Mouse (Mus musculus): ENCODE data around the gene Slfn1. TPM values are rescaled to one million over a fixed set of nuclear protein-coding genes. Genes with fewer than 3 reads are reported as not detected.

Slfn1 gene
- polyA plus RNA-seq (2015; fragmentation: Illumina TruSeq; extraction: RNeasy Lipid Tissue Mini Kit (QIAGEN cat#74804); ENCODE audit: insufficient read depth, low read depth, low replicate concordance): not detected

DNA sequence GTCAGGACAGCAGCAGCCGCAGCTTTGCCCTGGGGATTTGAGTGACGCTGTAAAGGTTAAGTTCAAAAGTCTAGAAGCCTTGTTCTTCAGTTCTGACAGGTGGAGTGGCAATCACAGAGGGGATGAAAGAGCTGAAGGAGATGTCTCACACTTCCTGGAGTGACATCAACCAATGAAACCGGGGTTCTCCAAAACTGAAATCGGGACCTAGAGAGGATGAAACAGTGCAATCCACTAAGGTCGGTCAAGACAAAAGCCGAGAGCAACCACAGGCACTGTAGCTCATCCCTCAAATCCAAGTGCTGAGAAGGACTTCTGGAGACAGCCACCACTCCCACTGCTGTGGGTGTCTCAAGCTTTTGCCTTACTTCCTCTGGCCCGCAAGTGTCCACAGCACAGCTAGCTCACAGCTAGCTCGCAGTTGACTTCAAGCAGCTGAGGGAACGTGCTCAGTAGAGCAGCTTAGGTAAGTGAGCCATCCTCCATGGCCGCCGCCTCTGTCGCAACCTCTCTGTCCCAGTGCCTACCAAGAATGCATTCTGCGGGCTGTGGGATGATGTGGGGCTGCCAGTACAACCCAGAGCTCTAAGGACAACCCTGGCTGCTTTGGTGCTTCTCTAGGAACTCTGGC lies at the start of gene Slfn1:
Slfn1 (plus strand) TSS at position 253 of the 631 bp plus-strand sequence.

Other genes starting within 250 kb of the Slfn1 start
- gene Rffl, start 245.6 kb upstream of the Slfn1 start, polyA plus RNA-seq (2015; fragmentation: Illumina TruSeq; extraction: RNeasy Lipid Tissue Mini Kit (QIAGEN cat#74804); ENCODE audit: insufficient read depth, low read depth, low replicate concordance): 3.0 TPM
- gene Rad51d, start 226.2 kb upstream of the Slfn1 start, polyA plus RNA-seq (2015; fragmentation: Illumina TruSeq; extraction: RNeasy Lipid Tissue Mini Kit (QIAGEN cat#74804); ENCODE audit: insufficient read depth, low read depth, low replicate concordance): 3.5 TPM
- gene Fndc8, start 224.7 kb upstream of the Slfn1 start, polyA plus RNA-seq (2015; fragmentation: Illumina TruSeq; extraction: RNeasy Lipid Tissue Mini Kit (QIAGEN cat#74804); ENCODE audit: insufficient read depth, low read depth, low replicate concordance): not detected
- 17.3 TPM for gene Nle1, start 208.4 kb upstream of the Slfn1 start, polyA plus RNA-seq (2015; fragmentation: Illumina TruSeq; extraction: RNeasy Lipid Tissue Mini Kit (QIAGEN cat#74804); ENCODE audit: insufficient read depth, low read depth, low replicate concordance)
- gene Unc45b, start 206.3 kb upstream of the Slfn1 start, polyA plus RNA-seq (2015; fragmentation: Illumina TruSeq; extraction: RNeasy Lipid Tissue Mini Kit (QIAGEN cat#74804); ENCODE audit: insufficient read depth, low read depth, low replicate concordance): 11.1 TPM
- 18.1 TPM for gene Slfn5, start 165.5 kb upstream of the Slfn1 start, polyA plus RNA-seq (2015; fragmentation: Illumina TruSeq; extraction: RNeasy Lipid Tissue Mini Kit (QIAGEN cat#74804); ENCODE audit: insufficient read depth, low read depth, low replicate concordance)
- gene Slfn9, start 125.0 kb upstream of the Slfn1 start, polyA plus RNA-seq (2015; fragmentation: Illumina TruSeq; extraction: RNeasy Lipid Tissue Mini Kit (QIAGEN cat#74804); ENCODE audit: insufficient read depth, low read depth, low replicate concordance): 0.41 TPM
- 0.81 TPM for gene Slfn8, start 96.0 kb upstream of the Slfn1 start, polyA plus RNA-seq (2015; fragmentation: Illumina TruSeq; extraction: RNeasy Lipid Tissue Mini Kit (QIAGEN cat#74804); ENCODE audit: insufficient read depth, low read depth, low replicate concordance)
- 6.3 TPM for gene Slfn2, start 51.7 kb upstream of the Slfn1 start, polyA plus RNA-seq (2015; fragmentation: Illumina TruSeq; extraction: RNeasy Lipid Tissue Mini Kit (QIAGEN cat#74804); ENCODE audit: insufficient read depth, low read depth, low replicate concordance)
- gene Slfn4, start 58.3 kb downstream of the Slfn1 start, polyA plus RNA-seq (2015; fragmentation: Illumina TruSeq; extraction: RNeasy Lipid Tissue Mini Kit (QIAGEN cat#74804); ENCODE audit: insufficient read depth, low read depth, low replicate concordance): not detected
- 3.0 TPM for gene Slfn3, start 74.5 kb downstream of the Slfn1 start, polyA plus RNA-seq (2015; fragmentation: Illumina TruSeq; extraction: RNeasy Lipid Tissue Mini Kit (QIAGEN cat#74804); ENCODE audit: insufficient read depth, low read depth, low replicate concordance)
- gene Slfn14, start 169.9 kb downstream of the Slfn1 start, polyA plus RNA-seq (2015; fragmentation: Illumina TruSeq; extraction: RNeasy Lipid Tissue Mini Kit (QIAGEN cat#74804); ENCODE audit: insufficient read depth, low read depth, low replicate concordance): not detected
- gene Ap2b1, start 182.2 kb downstream of the Slfn1 start, polyA plus RNA-seq (2015; fragmentation: Illumina TruSeq; extraction: RNeasy Lipid Tissue Mini Kit (QIAGEN cat#74804); ENCODE audit: insufficient read depth, low read depth, low replicate concordance): 10.7 TPM
- gene Pex12, start 185.7 kb downstream of the Slfn1 start, polyA plus RNA-seq (2015; fragmentation: Illumina TruSeq; extraction: RNeasy Lipid Tissue Mini Kit (QIAGEN cat#74804); ENCODE audit: insufficient read depth, low read depth, low replicate concordance): 2.0 TPM

Measured in pancreas, adult 10 weeks (tissue).